Mouse (Mus musculus) stomach, postnatal 0 days (tissue): ENCODE measurements around the gene Casp3. TPM values are rescaled to one million over a fixed set of nuclear protein-coding genes. Genes with fewer than 3 reads are reported as not detected.

Experiments
- ATAC-seq: fragments of 200-750 bp; cut with Nextera tagmentation; 2 replicates; pipeline ENCODE4 v1.8.0; 2017; ENCODE audit not compliant: low FRiP score, low TSS enrichment
- DNase-seq: peaks from one replicate; pipeline ENCODE4 v3.0.0-alpha.2; 2016; ENCODE audit warnings: low spot score
- H3K27ac ChIP-seq: fragments of 300-500 bp; sonication (generic); replicated peaks from 2 replicates; pipeline ENCODE4 v1.5.1; 2014; ENCODE audit warnings: mild to moderate bottlenecking, control low read depth
- H3K27me3 ChIP-seq: fragments of 300-500 bp; sonication (generic); 2 replicates; pipeline ENCODE4 v1.6.1; 2014; ENCODE audit warnings: low read length; ENCODE audit not compliant: control insufficient read depth, insufficient read depth
- H3K36me3 ChIP-seq: fragments of 300-500 bp; sonication (generic); 2 replicates; pipeline ENCODE4 v1.6.1; 2014; ENCODE audit warnings: low read length, mixed read lengths; ENCODE audit not compliant: control insufficient read depth, insufficient read depth
- H3K4me1 ChIP-seq: fragments of 300-500 bp; sonication (generic); replicated peaks from 2 replicates; pipeline ENCODE4 v1.6.1; 2014; ENCODE audit warnings: antibody characterized with exemption; ENCODE audit not compliant: control insufficient read depth, insufficient read depth
- H3K4me2 ChIP-seq: fragments of 300-500 bp; sonication (generic); replicated peaks from 2 replicates; pipeline ENCODE4 v1.6.1; 2014; ENCODE audit warnings: low read depth, mild to moderate bottlenecking, control low read depth, moderate library complexity
- H3K4me3 ChIP-seq: fragments of 300-500 bp; sonication (generic); 2 replicates; pipeline ENCODE4 v1.5.1; 2014; ENCODE audit warnings: low read depth, low read length, control low read depth
- H3K9ac ChIP-seq: fragments of 300-500 bp; sonication (generic); 2 replicates; pipeline ENCODE4 v1.6.1; 2014; ENCODE audit warnings: mild to moderate bottlenecking, low read length, control low read depth, mixed read lengths
- H3K9me3 ChIP-seq: fragments of 300-500 bp; sonication (generic); 2 replicates; pipeline ENCODE4 v1.6.1; 2016; ENCODE audit warnings: low read length; ENCODE audit not compliant: control insufficient read depth
- CTCF ChIP-seq: IDR thresholded peaks from 2 replicates; pipeline ENCODE4 v1.5.1; 2016; ENCODE audit warnings: antibody characterized with exemption, low read depth, mild to moderate bottlenecking, moderate library complexity
- EP300 ChIP-seq: optimal IDR thresholded peaks from 2 replicates; pipeline ENCODE3; 2016; ENCODE audit warnings: antibody characterized with exemption
- WGBS: fragments of 180-500 bp; shearing (Covaris S2); extraction: QIAGEN DNeasy Blood & Tissue Kit; methylation state at CpG from one replicate; pipeline ENCODE4 v1.1.7; 2014; 5-methylcytosine and 5-hydroxymethylcytosine counted together
- polyA plus RNA-seq: library from polyadenylated mRNA; unstranded; fragments of >200 nt; fragmentation: Nextera tagmentation; extraction: Ambion mirVana; gene quantifications from 2 replicates; pipeline ENCODE4 v1.2.1, GENCODE M21; 2015

The Casp3 gene
- polyA plus RNA-seq, 1 experiment from 2014 or later: 25.0 TPM

DNA sequence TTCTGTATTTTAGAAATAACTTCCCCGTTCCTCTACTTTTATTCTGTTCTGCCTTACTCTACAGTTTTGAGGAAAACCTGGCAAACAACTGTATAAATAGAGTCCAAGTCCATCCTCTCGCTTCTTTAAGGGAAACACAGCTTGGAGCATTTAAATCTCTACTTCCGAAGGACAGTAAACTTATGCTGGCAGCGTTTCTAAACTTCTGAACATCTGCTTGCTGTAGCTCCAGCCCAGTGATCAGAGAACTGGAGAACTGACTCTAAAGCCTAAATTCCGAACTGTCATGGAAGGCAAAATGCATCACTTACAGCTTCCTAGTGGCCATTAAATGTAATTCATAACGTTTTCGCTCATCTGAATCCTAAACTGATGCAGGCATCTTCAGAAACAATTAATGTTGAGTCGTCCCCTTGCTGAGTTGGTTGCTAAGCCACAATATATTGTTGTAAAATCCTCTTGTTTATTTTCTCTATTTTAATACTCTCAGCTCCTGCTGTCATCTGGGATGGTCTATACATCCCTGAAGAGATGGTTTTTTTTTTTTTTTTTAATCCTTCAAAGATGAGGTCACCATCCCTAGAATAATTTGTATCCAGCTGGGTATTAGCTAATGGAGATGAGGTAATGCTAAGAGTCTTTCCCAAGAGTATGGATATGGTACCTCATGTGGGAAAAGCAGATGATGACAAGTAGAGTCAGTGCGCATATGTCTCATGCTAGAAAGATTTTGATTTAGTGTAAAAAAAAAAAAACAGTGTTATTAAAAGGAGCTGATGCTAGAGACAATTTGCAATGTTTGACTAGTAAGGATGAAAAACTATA lies 5.6 kb downstream of the Casp3 start:
- Histone ChIP-seq H3K9ac (no peak overlapping the region), H3K27ac (no peak overlapping the region), H3K4me1 (no peaks in the 10 kb centered on the region; the same call in 1 of the 2 replicates), H3K4me3 (no peak overlapping the region), H3K9me3 (no peaks in the 10 kb centered on the region), H3K4me2 (no peak overlapping the region), H3K36me3 (no peaks in the 10 kb centered on the region), H3K27me3 (no peaks in the 10 kb centered on the region)
- TF ChIP-seq EP300 (no peak), CTCF (0 out of 2 replicates have a peak, but pooled peaks have one; percentile 4)
- 53% methylated on average over 9 of the region's 9 CpGs for WGBS
- no peak; the same call in 1 of the 2 replicates for ATAC-seq
- no peak for DNase-seq

- DNase-seq: no peak
- TF ChIP-seq CTCF (no peak), EP300 (no peak)
- WGBS: 14% methylated on average over 1 of the region's 1 CpGs
Measured at GRCm38 (mm10) chr8:46625166-46625565, 8.1 kb downstream of the Casp3 start.

GRCm38 (mm10) chr8:46626642-46627041 lies 9.6 kb downstream of the Casp3 start:
- no peak overlapping the region for H3K4me2 ChIP-seq
- TF ChIP-seq EP300: no peak
- TF ChIP-seq CTCF: no peak
- no peak overlapping the region for H3K9ac ChIP-seq
- no peaks in the 10 kb centered on the region for H3K4me1 ChIP-seq
- ATAC-seq (no peak), DNase-seq (no peak)
- H3K27ac ChIP-seq: no peak overlapping the region
- no peak overlapping the region for H3K4me3 ChIP-seq
- no peaks in the 10 kb centered on the region for H3K36me3 ChIP-seq
- no peaks in the 10 kb centered on the region for H3K9me3 ChIP-seq
- WGBS: 98% methylated on average over 5 of the region's 5 CpGs
- no peaks in the 10 kb centered on the region for H3K27me3 ChIP-seq

More at GRCm38 (mm10) chr8:46625166-46625565, 8.1 kb downstream of the Casp3 start:
- no peaks in the 10 kb centered on the region for H3K4me1 ChIP-seq
- no peaks in the 10 kb centered on the region for H3K9me3 ChIP-seq
- H3K4me2 ChIP-seq: no peak overlapping the region
- no peak overlapping the region for H3K27ac ChIP-seq
- no peaks in the 10 kb centered on the region for H3K36me3 ChIP-seq
- no peak overlapping the region for H3K9ac ChIP-seq
- no peak overlapping the region for H3K4me3 ChIP-seq
- ATAC-seq: no peak
- H3K27me3 ChIP-seq: no peaks in the 10 kb centered on the region

- DNase-seq: no peak
- H3K4me2 ChIP-seq: no peak overlapping the region
- no peaks in the 10 kb centered on the region for H3K9me3 ChIP-seq
- H3K4me3 ChIP-seq: no peak overlapping the region
- H3K27ac ChIP-seq: no peak overlapping the region
- no peak overlapping the region for H3K9ac ChIP-seq
- no peaks in the 10 kb centered on the region for H3K4me1 ChIP-seq
- H3K36me3 ChIP-seq: no peaks in the 10 kb centered on the region
- ATAC-seq: no peak
- TF ChIP-seq EP300: no peak
- no peaks in the 10 kb centered on the region for H3K27me3 ChIP-seq
- 77% methylated on average over 7 of the region's 7 CpGs for WGBS
Measured at GRCm38 (mm10) chr8:46627881-46628280, 10.8 kb downstream of the Casp3 start.

GRCm38 (mm10) chr8:46628645-46629044 lies 11.6 kb downstream of the Casp3 start:
- WGBS: 81% methylated on average over 1 of the region's 1 CpGs
- Histone ChIP-seq H3K4me1 (no peaks in the 10 kb centered on the region), H3K36me3 (no peaks in the 10 kb centered on the region; the same call in 1 of the 2 replicates)

DNA sequence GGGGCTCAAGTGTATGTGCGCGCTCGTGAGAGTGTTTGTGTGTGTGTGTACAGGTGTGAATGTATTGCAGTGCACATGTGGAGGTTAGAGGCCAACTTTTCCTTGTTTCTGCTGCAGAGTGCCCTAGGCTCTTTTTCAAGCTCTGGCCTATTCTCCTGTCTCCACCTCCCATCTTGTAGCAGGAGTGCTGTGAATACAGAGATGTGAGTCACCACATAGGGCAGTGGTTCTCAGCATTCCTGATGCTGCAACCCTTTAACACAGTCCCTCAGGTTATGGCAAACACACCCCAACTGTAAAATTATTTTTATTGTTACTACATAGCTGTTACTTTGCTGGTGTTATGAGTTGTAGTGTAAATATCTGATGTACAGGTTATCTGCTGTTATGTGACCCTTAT lies 13.3 kb downstream of the Casp3 start:
- Histone ChIP-seq H3K4me1 (no peaks in the 10 kb centered on the region), H3K27me3 (no peaks in the 10 kb centered on the region), H3K9ac (no peak overlapping the region), H3K9me3 (no peaks in the 10 kb centered on the region), H3K4me2 (no peak overlapping the region), H3K27ac (no peak overlapping the region), H3K4me3 (no peak overlapping the region), H3K36me3 (peaks cover 5% of the 10 kb centered on the region; the same call in 1 of the 2 replicates)
- DNase-seq: no peak
- no peak for ATAC-seq
- WGBS: 82% methylated on average over 3 of the region's 3 CpGs
- TF ChIP-seq EP300: no peak
- TF ChIP-seq CTCF: no peak

More at GRCm38 (mm10) chr8:46628645-46629044, 11.6 kb downstream of the Casp3 start:
- H3K4me3 ChIP-seq: no peak overlapping the region
- H3K27ac ChIP-seq: no peak overlapping the region
- H3K4me2 ChIP-seq: no peak overlapping the region
- H3K9ac ChIP-seq: no peak overlapping the region
- DNase-seq (no peak), ATAC-seq (no peak)
- no peak for TF ChIP-seq CTCF
- TF ChIP-seq EP300: no peak
- H3K9me3 ChIP-seq: no peaks in the 10 kb centered on the region
- H3K27me3 ChIP-seq: no peaks in the 10 kb centered on the region
